Mouse (Mus musculus) kidney, adult 2 months (tissue): ENCODE measurements around the gene Zfp112. TPM values are rescaled to one million over a fixed set of nuclear protein-coding genes. Genes with fewer than 3 reads are reported as not detected.

Experiments
- DNase-seq: peaks from one replicate; pipeline ENCODE4 v3.0.0; 2021
- H3K27ac ChIP-seq: fragments of 200-500 bp; 2 replicates; pipeline ENCODE4 v1.5.1; 2012; ENCODE audit warnings: low read depth, low read length, control low read depth, inconsistent platforms; ENCODE audit not compliant: insufficient read depth
- H3K27me3 ChIP-seq: fragments of 200-500 bp; replicated peaks from 2 replicates; pipeline ENCODE4 v1.6.1; 2012; ENCODE audit warnings: mild to moderate bottlenecking, moderate library complexity, low read length, inconsistent platforms; ENCODE audit not compliant: control insufficient read depth, insufficient read depth
- H3K36me3 ChIP-seq: fragments of 200-500 bp; 2 replicates; pipeline ENCODE4 v1.6.1; 2012; ENCODE audit warnings: mild to moderate bottlenecking, moderate library complexity, low read length, inconsistent platforms; ENCODE audit not compliant: control insufficient read depth, insufficient read depth
- H3K4me1 ChIP-seq: fragments of 200-500 bp; 2 replicates; pipeline ENCODE4 v1.6.1; 2011; ENCODE audit warnings: low read length; ENCODE audit not compliant: control insufficient read depth, insufficient read depth
- H3K4me3 ChIP-seq: fragments of 200-500 bp; 2 replicates; pipeline ENCODE4 v1.5.1; 2011; ENCODE audit warnings: mild to moderate bottlenecking, low read depth, low read length, control low read depth; ENCODE audit not compliant: insufficient read depth
- CTCF ChIP-seq: fragments of 200-500 bp; conservative IDR thresholded peaks from 2 replicates; pipeline ENCODE4 v1.5.1; 2011; ENCODE audit warnings: low read depth, mild to moderate bottlenecking, control low read depth, low read length, moderate library complexity, mixed read lengths; ENCODE audit not compliant: insufficient read depth, insufficient read length
- POLR2A ChIP-seq: fragments of 200-500 bp; IDR thresholded peaks from one replicate; pipeline ENCODE4 v1.6.1; 2011; ENCODE audit warnings: low read depth, low read length, control low read depth
- WGBS: fragments of 180-500 bp; shearing (Covaris S2); methylation state at CpG from one replicate; pipeline ENCODE4 v1.1.7; 2018; 5-methylcytosine and 5-hydroxymethylcytosine counted together
- polyA plus RNA-seq: library from polyadenylated mRNA; depleted of rRNA; stranded (reverse); fragments of >200 nt; gene quantifications from 2 replicates; pipeline ENCODE4 v1.2.3, GENCODE M21; 2012

Zfp112 gene
- polyA plus RNA-seq, 1 experiment, result 1.3 TPM

DNA sequence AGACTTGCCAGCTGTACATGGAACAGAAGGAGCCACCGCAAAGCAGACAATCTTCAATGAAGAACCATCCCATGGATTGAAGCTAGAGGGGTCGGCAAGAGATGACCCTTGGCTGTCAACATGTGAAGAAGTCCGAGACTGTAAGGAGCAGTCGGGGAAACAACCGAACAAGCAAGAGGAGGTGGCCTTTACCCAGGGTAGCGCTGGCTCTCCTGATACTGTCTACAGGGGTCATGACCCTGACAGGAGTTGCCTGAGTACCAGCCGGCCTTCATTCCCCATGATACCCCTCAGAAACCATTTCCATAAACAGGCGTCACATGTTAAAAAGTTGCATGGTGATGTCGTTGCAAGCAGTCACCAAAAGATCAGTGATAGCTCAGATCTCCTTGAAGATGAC is 7.7 kb upstream of the Zfp112 start:
- no peaks in the 10 kb centered on the region for H3K27me3 ChIP-seq
- no peak overlapping the region for H3K27ac ChIP-seq
- peaks cover 32% of the 10 kb centered on the region for H3K36me3 ChIP-seq
- WGBS, result 96% methylated on average over 9 of the region's 9 CpGs
- H3K4me3 ChIP-seq, result no peak overlapping the region
- DNase-seq, result no peak
- no peaks in the 10 kb centered on the region for H3K4me1 ChIP-seq
- no peak for TF ChIP-seq POLR2A
- TF ChIP-seq CTCF, result no peak

DNA sequence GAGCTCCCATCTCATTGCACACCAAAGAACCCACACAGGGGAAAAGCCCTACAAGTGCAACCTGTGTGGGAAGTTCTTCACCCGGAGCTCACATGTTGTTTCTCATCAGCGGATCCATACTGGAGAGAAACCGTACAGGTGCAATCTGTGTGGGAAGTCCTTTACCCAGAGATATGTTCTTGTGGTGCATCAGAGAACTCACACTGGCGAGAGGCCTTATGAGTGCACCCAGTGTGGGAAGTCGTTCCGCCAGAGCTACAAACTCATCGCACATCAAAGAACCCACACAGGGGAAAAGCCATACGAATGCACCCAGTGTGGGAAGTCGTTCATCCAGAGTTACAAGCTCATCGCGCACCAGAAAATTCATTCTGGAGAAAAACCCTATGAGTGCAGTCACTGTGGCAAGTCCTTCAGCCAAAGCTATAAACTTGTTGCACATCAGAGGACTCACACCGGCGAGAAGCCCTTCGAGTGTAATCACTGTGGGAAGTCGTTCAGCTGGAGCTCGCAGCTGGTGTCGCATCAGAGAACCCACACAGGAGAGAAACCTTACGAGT is 6.9 kb upstream of the Zfp112 start:
- no peaks in the 10 kb centered on the region for H3K27me3 ChIP-seq
- TF ChIP-seq CTCF (no peak), POLR2A (no peak)
- no peaks in the 10 kb centered on the region for H3K4me1 ChIP-seq
- DNase-seq, result no peak
- no peak overlapping the region for H3K4me3 ChIP-seq
- 96% methylated on average over 18 of the region's 18 CpGs for WGBS
- H3K36me3 ChIP-seq, result peaks cover 29% of the 10 kb centered on the region
- H3K27ac ChIP-seq, result no peak overlapping the region

DNA sequence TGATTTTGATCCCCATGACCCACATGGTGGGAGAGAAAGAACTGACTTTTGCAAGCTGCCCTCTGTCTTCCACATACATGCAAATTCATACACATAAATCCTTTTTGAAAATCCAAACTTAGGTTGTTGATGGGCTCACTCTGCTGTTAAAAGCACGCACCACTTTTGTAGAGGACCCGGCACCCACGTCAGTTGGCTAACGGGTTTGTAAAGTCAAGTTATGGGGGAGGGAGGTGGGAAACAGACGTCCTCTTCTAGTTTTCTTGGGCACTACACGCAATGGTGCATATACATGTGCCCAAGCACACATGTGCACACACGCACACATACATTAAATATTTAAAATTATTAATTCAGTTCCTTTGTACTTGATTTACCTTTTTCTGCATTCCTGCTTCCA is 1.3 kb upstream of the Zfp112 start:
- no peak for DNase-seq
- WGBS, result 98% methylated on average over 7 of the region's 7 CpGs
- no peak overlapping the region for H3K27ac ChIP-seq
- peaks cover 3% of the 10 kb centered on the region; the same call in 1 of the 2 replicates for H3K4me1 ChIP-seq
- peaks cover 2% of the 10 kb centered on the region for H3K36me3 ChIP-seq
- H3K27me3 ChIP-seq, result no peaks in the 10 kb centered on the region
- no peak overlapping the region for H3K4me3 ChIP-seq
- TF ChIP-seq CTCF (no peak), POLR2A (no peak)

DNA sequence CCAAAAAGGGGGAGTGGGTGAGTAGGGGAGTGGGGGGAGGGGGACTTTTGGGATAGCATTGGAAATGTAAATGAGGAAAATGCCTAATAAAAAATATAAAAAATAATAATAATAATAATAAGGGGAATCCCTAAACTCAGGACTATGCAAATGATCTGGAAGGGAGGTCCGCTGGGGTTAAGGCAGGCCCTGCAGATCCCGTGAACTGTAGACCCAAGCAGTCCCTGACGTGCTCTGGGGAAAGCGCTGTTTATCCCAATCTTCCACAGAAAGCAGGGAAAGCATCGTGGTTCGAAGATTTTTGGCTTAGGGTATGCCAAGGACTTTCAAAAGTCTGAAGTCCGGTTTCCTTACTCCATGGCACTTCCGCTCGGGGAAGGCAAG is 350 bp upstream of the Zfp112 start:
- 5% methylated on average over 9 of the region's 9 CpGs for WGBS
- H3K4me1 ChIP-seq, result peaks cover 3% of the 10 kb centered on the region; the same call in 1 of the 2 replicates
- H3K4me3 ChIP-seq, result peak overlapping the region; percentile 76
- DNase-seq, result no peak
- TF ChIP-seq CTCF (no peak), POLR2A (no peak)
- H3K27me3 ChIP-seq, result no peaks in the 10 kb centered on the region
- peak overlapping the region; percentile 95 for H3K27ac ChIP-seq
- peaks cover under 1% of the 10 kb centered on the region; the same call in 1 of the 2 replicates for H3K36me3 ChIP-seq

DNA sequence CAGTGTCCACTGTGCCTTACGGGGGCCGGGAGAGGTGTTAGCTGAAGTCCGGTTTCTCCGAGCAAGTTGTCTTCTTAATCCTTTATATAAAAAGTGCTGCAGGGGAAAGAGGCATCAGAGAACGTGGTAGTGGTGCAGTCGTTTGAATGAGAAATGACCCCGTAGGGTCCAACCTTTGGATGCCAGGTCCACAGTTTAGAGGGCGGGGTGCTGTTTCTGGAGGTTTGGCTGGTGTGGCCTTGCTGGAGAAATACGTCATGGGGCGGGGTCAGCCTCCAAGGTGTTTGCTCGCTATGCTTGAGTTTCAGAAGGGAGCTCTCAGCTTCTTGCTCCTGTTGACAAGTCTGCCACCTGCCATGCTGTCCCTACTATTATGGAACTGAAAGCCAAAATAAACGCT is 887 bp downstream of the Zfp112 start:
- 10% methylated on average over 12 of the region's 12 CpGs for WGBS
- no peak for TF ChIP-seq POLR2A
- TF ChIP-seq CTCF, result no peak
- peak; percentile 93 for DNase-seq
- Histone ChIP-seq H3K4me1 (peaks cover 3% of the 10 kb centered on the region; the same call in 1 of the 2 replicates), H3K27ac (peak overlapping the region; percentile 61), H3K27me3 (no peaks in the 10 kb centered on the region), H3K4me3 (peak overlapping the region; percentile 76), H3K36me3 (no peaks in the 10 kb centered on the region)

DNA sequence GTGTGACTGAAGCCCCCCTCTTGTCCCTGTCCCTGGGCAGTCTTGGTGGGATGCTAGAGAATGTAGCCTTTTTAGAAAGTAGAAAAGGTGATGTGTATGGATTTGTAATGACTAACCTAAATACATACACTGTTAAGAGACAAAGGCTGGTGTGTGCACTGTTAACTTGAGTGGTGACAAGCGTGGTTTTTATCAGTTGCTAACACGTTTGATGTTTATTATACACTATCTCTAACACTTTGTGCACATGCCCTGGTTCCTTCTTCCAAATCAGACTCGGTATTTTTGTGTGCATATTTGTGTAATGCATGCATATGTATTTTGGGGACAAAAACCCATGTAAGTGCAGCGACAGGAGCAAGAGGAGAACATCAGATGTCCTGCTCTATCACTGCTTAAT is 4.5 kb downstream of the Zfp112 start:
- TF ChIP-seq CTCF (no peak), POLR2A (no peak)
- Histone ChIP-seq H3K4me1 (peaks cover 3% of the 10 kb centered on the region; the same call in 1 of the 2 replicates), H3K4me3 (no peak overlapping the region), H3K36me3 (no peaks in the 10 kb centered on the region), H3K27me3 (no peaks in the 10 kb centered on the region), H3K27ac (no peak overlapping the region)
- 89% methylated on average over 4 of the region's 4 CpGs for WGBS
- DNase-seq, result no peak

DNA sequence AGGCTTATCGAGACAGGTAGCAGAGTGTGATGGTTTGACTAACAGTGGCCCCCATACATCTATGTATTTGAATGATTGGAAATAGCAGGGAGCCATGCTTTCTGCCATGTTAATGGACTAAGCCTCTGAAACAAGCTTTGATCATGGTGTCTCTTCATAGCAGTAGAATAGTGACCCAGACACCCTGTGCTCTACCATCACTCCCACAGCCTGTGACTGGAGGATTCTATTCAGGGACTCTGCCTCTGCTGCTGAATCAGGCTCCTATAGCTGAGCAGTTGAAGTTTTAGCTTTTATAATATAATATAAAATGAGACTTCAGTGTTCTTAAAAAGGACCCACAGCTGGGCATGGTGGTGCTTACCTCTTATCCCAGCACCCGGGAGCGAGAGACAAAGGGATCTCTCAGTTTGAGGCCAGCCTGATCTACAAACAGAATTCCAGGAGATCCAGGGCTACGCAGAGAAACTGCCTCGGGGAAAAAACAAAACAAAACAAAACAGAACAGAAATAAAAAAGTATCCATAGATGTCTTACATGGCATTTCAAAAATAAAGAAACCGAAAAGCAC is 21.4 kb downstream of the Zfp112 start:
- 16% methylated on average over 6 of the region's 6 CpGs for WGBS
- no peaks in the 10 kb centered on the region for H3K27me3 ChIP-seq
- H3K36me3 ChIP-seq, result no peaks in the 10 kb centered on the region
- DNase-seq, result no peak
- TF ChIP-seq POLR2A, result no peak
- no peak for TF ChIP-seq CTCF
- peaks cover 6% of the 10 kb centered on the region; the same call in 1 of the 2 replicates for H3K4me1 ChIP-seq
- peak overlapping the region; percentile 82 for H3K4me3 ChIP-seq
- H3K27ac ChIP-seq, result no peak overlapping the region
